Mouse (Mus musculus): ENCODE measurements around the gene Ssr2. TPM values are rescaled to one million over a fixed set of nuclear protein-coding genes. Genes with fewer than 3 reads are reported as not detected.

Ssr2 gene
- polyA plus RNA-seq, 1 experiment, result 6.5 TPM

GRCm38 (mm10) chr3:88623346-88624135 is 47.9 kb downstream of the Ssr2 start:
- Histone ChIP-seq H3K9me3 (ENCODE audit: control insufficient read depth, low read length) (no peaks in the 10 kb centered on the region), H3K36me3 (ENCODE audit: control insufficient read depth) (no peaks in the 10 kb centered on the region; the same call in 1 of the 2 replicates), H3K4me3 (replicated peaks) (peak overlapping the region; percentile 73), H3K4me1 (ENCODE audit: control insufficient read depth) (peaks cover 77% of the 10 kb centered on the region), H3K27me3 (ENCODE audit: control insufficient read depth) (peaks cover 29% of the 10 kb centered on the region)
- no peak for TF ChIP-seq GATA1 (IDR thresholded peaks at IDR 0.05; ENCODE audit: low read length)
- TF ChIP-seq TAL1 (IDR thresholded peaks at IDR 0.05; ENCODE audit: low read length), result no peak

GRCm38 (mm10) chr3:88624324-88624723 is 48.6 kb downstream of the Ssr2 start:
- TF ChIP-seq TAL1 (IDR thresholded peaks at IDR 0.05; ENCODE audit: low read length) (no peak), GATA1 (IDR thresholded peaks at IDR 0.05; ENCODE audit: low read length) (no peak)
- no peaks in the 10 kb centered on the region for H3K9me3 ChIP-seq (ENCODE audit: control insufficient read depth, low read length)
- H3K4me3 ChIP-seq (replicated peaks), result no peak overlapping the region
- H3K27me3 ChIP-seq (ENCODE audit: control insufficient read depth), result peaks cover 29% of the 10 kb centered on the region
- peaks cover 72% of the 10 kb centered on the region for H3K4me1 ChIP-seq (ENCODE audit: control insufficient read depth)
- H3K36me3 ChIP-seq (ENCODE audit: control insufficient read depth), result peaks cover 2% of the 10 kb centered on the region; the same call in 1 of the 2 replicates

- peaks cover 67% of the 10 kb centered on the region for H3K4me1 ChIP-seq (ENCODE audit: control insufficient read depth)
- peaks cover 6% of the 10 kb centered on the region for H3K36me3 ChIP-seq (ENCODE audit: control insufficient read depth)
- H3K4me3 ChIP-seq (replicated peaks), result no peak overlapping the region
Measured at GRCm38 (mm10) chr3:88624951-88625350, 49.3 kb downstream of the Ssr2 start.

GRCm38 (mm10) chr3:88625531-88625930 is 49.9 kb downstream of the Ssr2 start:
- Histone ChIP-seq H3K36me3 (ENCODE audit: control insufficient read depth) (peaks cover 10% of the 10 kb centered on the region), H3K4me1 (ENCODE audit: control insufficient read depth) (peaks cover 61% of the 10 kb centered on the region), H3K27me3 (ENCODE audit: control insufficient read depth) (peaks cover 19% of the 10 kb centered on the region), H3K4me3 (replicated peaks) (no peak overlapping the region), H3K9me3 (ENCODE audit: control insufficient read depth, low read length) (no peaks in the 10 kb centered on the region)
- TF ChIP-seq GATA1 (IDR thresholded peaks at IDR 0.05; ENCODE audit: low read length), result no peak
- no peak for TF ChIP-seq TAL1 (IDR thresholded peaks at IDR 0.05; ENCODE audit: low read length)

More at GRCm38 (mm10) chr3:88624951-88625350, 49.3 kb downstream of the Ssr2 start:
- Histone ChIP-seq H3K9me3 (ENCODE audit: control insufficient read depth, low read length) (no peaks in the 10 kb centered on the region), H3K27me3 (ENCODE audit: control insufficient read depth) (peaks cover 25% of the 10 kb centered on the region)
- TF ChIP-seq TAL1 (IDR thresholded peaks at IDR 0.05; ENCODE audit: low read length) (no peak), GATA1 (IDR thresholded peaks at IDR 0.05; ENCODE audit: low read length) (no peak)

- Histone ChIP-seq H3K36me3 (ENCODE audit: control insufficient read depth) (peaks cover 16% of the 10 kb centered on the region), H3K9me3 (ENCODE audit: control insufficient read depth, low read length) (no peaks in the 10 kb centered on the region), H3K4me1 (ENCODE audit: control insufficient read depth) (peaks cover 53% of the 10 kb centered on the region)
Measured at GRCm38 (mm10) chr3:88626316-88626715, 50.6 kb downstream of the Ssr2 start.

GRCm38 (mm10) chr3:88627114-88627513 is 51.4 kb downstream of the Ssr2 start:
- peaks cover 4% of the 10 kb centered on the region for H3K27me3 ChIP-seq (ENCODE audit: control insufficient read depth)
- no peaks in the 10 kb centered on the region for H3K9me3 ChIP-seq (ENCODE audit: control insufficient read depth, low read length)
- TF ChIP-seq TAL1 (IDR thresholded peaks at IDR 0.05; ENCODE audit: low read length), result no peak
- TF ChIP-seq GATA1 (IDR thresholded peaks at IDR 0.05; ENCODE audit: low read length), result no peak
- H3K4me3 ChIP-seq (replicated peaks), result no peak overlapping the region
- H3K36me3 ChIP-seq (ENCODE audit: control insufficient read depth), result peaks cover 23% of the 10 kb centered on the region
- H3K4me1 ChIP-seq (ENCODE audit: control insufficient read depth), result peaks cover 45% of the 10 kb centered on the region

More at GRCm38 (mm10) chr3:88626316-88626715, 50.6 kb downstream of the Ssr2 start:
- no peak for TF ChIP-seq GATA1 (IDR thresholded peaks at IDR 0.05; ENCODE audit: low read length)
- TF ChIP-seq TAL1 (IDR thresholded peaks at IDR 0.05; ENCODE audit: low read length), result no peak
- no peak overlapping the region for H3K4me3 ChIP-seq (replicated peaks)
- peaks cover 12% of the 10 kb centered on the region for H3K27me3 ChIP-seq (ENCODE audit: control insufficient read depth)

- Histone ChIP-seq H3K36me3 (ENCODE audit: control insufficient read depth) (peaks cover 27% of the 10 kb centered on the region), H3K9me3 (ENCODE audit: control insufficient read depth, low read length) (no peaks in the 10 kb centered on the region), H3K4me1 (ENCODE audit: control insufficient read depth) (peaks cover 41% of the 10 kb centered on the region), H3K27me3 (ENCODE audit: control insufficient read depth) (no peaks in the 10 kb centered on the region), H3K4me3 (replicated peaks) (no peak overlapping the region)
- TF ChIP-seq GATA1 (IDR thresholded peaks at IDR 0.05; ENCODE audit: low read length), result no peak
- no peak for TF ChIP-seq TAL1 (IDR thresholded peaks at IDR 0.05; ENCODE audit: low read length)
Measured at GRCm38 (mm10) chr3:88627535-88627934, 51.9 kb downstream of the Ssr2 start.

GRCm38 (mm10) chr3:88628766-88629165 is 53.1 kb downstream of the Ssr2 start:
- H3K36me3 ChIP-seq (ENCODE audit: control insufficient read depth), result peaks cover 33% of the 10 kb centered on the region
- TF ChIP-seq TAL1 (IDR thresholded peaks at IDR 0.05; ENCODE audit: low read length) (no peak), GATA1 (IDR thresholded peaks at IDR 0.05; ENCODE audit: low read length) (no peak)
- peaks cover 29% of the 10 kb centered on the region for H3K4me1 ChIP-seq (ENCODE audit: control insufficient read depth)
- H3K9me3 ChIP-seq (ENCODE audit: control insufficient read depth, low read length), result no peaks in the 10 kb centered on the region
- H3K27me3 ChIP-seq (ENCODE audit: control insufficient read depth), result no peaks in the 10 kb centered on the region
- H3K4me3 ChIP-seq (replicated peaks), result no peak overlapping the region

- Histone ChIP-seq H3K36me3 (ENCODE audit: control insufficient read depth) (peaks cover 37% of the 10 kb centered on the region), H3K9me3 (ENCODE audit: control insufficient read depth, low read length) (no peaks in the 10 kb centered on the region), H3K4me3 (replicated peaks) (no peak overlapping the region), H3K4me1 (ENCODE audit: control insufficient read depth) (peaks cover 24% of the 10 kb centered on the region), H3K27me3 (ENCODE audit: control insufficient read depth) (no peaks in the 10 kb centered on the region)
- TF ChIP-seq GATA1 (IDR thresholded peaks at IDR 0.05; ENCODE audit: low read length), result no peak
- no peak for TF ChIP-seq TAL1 (IDR thresholded peaks at IDR 0.05; ENCODE audit: low read length)
Measured at GRCm38 (mm10) chr3:88629244-88629643, 53.6 kb downstream of the Ssr2 start.
